Mouse (Mus musculus): ENCODE data around the gene Gfod2.

- TF ChIP-seq CTCF (IDR thresholded peaks at IDR 0.05; ENCODE audit: low read depth, low read length) = peak; percentile 8; the same call in 1 of the 2 replicates
- no peak for TF ChIP-seq POLR2A (IDR thresholded peaks at IDR 0.05; ENCODE audit: extremely low read depth, insufficient read depth, low read length)
These were observed 80.6 kb downstream of the Gfod2 start for GRCm38 (mm10) chr8:105677891-105678290.
